Mouse (Mus musculus) adrenal gland, postnatal 10 days (tissue): ENCODE results near the gene Slc12a9. TPM values are rescaled to one million over a fixed set of nuclear protein-coding genes. Genes with fewer than 3 reads are reported as not detected.

ENCODE experiments used
- DNase-seq: peaks from one replicate; pipeline ENCODE4 v3.0.0; 2021; ENCODE audit warnings: mixed read lengths
- long read RNA-seq, 2 experiments: library from polyadenylated mRNA; stranded (forward); transcript quantifications; one replicate each; pipeline ENCODE4 v2.0.0; 2021
- total RNA-seq, 2 experiments: library from RNA; stranded (reverse); gene quantifications; 2 replicates each; pipeline ENCODE4 v1.2.3; 2021

The Slc12a9 gene
- total RNA-seq: 10 to 100 TPM in 1 of 2 experiments, 1 to 10 TPM in 1; 9.2 to 12.6 TPM
- long read RNA-seq, experiment 1, transcript Slc12a9-201 (14 exons, 3,330 nt): major isoform, 5 of 10 reads
- long read RNA-seq, experiment 1, partial matches to known transcripts: 5 of 10 reads
- long read RNA-seq, experiment 1, other reads (novel, unspliced or antisense): 0 of 10 reads
- long read RNA-seq, experiment 2, transcript Slc12a9-201 (14 exons, 3,330 nt): major isoform, 5 of 6 reads
- long read RNA-seq, experiment 2, partial matches to known transcripts: 1 of 6 reads
- long read RNA-seq, experiment 2, other reads (novel, unspliced or antisense): 0 of 6 reads

GRCm38 (mm10) chr5:137333512-137334174 lies at the start of gene Slc12a9:
Gene Slc12a9, minus strand, starts transcription at chr5:137333597.
- DNase-seq: peak; percentile 96

- peak; percentile 74 for DNase-seq
Measured at GRCm38 (mm10) chr5:137381152-137381551, 47.8 kb upstream of the Slc12a9 start.

- DNase-seq: no peak
Measured at GRCm38 (mm10) chr5:137377603-137378002, 44.2 kb upstream of the Slc12a9 start.

- peak; percentile 46 for DNase-seq
Measured at GRCm38 (mm10) chr5:137377176-137377575, 43.8 kb upstream of the Slc12a9 start.

GRCm38 (mm10) chr5:137376722-137377121 lies 43.3 kb upstream of the Slc12a9 start:
- DNase-seq: no peak

GRCm38 (mm10) chr5:137376198-137376597 lies 42.8 kb upstream of the Slc12a9 start:
- no peak for DNase-seq

- DNase-seq: peak; percentile 72
Measured at GRCm38 (mm10) chr5:137375627-137376026, 42.2 kb upstream of the Slc12a9 start.

- DNase-seq: no peak
Measured at GRCm38 (mm10) chr5:137374521-137375080, 41.2 kb upstream of the Slc12a9 start.

GRCm38 (mm10) chr5:137373371-137373950 lies 40.1 kb upstream of the Slc12a9 start:
- no peak for DNase-seq

- no peak for DNase-seq
Measured at GRCm38 (mm10) chr5:137369665-137370064, 36.3 kb upstream of the Slc12a9 start.

- DNase-seq: no peak
Measured at GRCm38 (mm10) chr5:137358382-137358781, 25.0 kb upstream of the Slc12a9 start.

- DNase-seq: no peak
Measured at GRCm38 (mm10) chr5:137354091-137354490, 20.7 kb upstream of the Slc12a9 start.

GRCm38 (mm10) chr5:137352011-137352975 lies 18.9 kb upstream of the Slc12a9 start:
- DNase-seq: peak; percentile 43

- DNase-seq: no peak
Measured at GRCm38 (mm10) chr5:137351394-137351793, 18.0 kb upstream of the Slc12a9 start.

- peak; percentile 16 for DNase-seq
Measured at GRCm38 (mm10) chr5:137351058-137351380, 17.6 kb upstream of the Slc12a9 start.

GRCm38 (mm10) chr5:137350205-137351057 lies 17.0 kb upstream of the Slc12a9 start:
- DNase-seq: no peak

- DNase-seq: peak; percentile 95
Measured at GRCm38 (mm10) chr5:137349384-137350204, 16.2 kb upstream of the Slc12a9 start, which contains the start of gene Ephb4. Gene Ephb4, plus strand, starts transcription at chr5:137350109.

- DNase-seq: peak; percentile 83
Measured at GRCm38 (mm10) chr5:137348482-137349383, 15.3 kb upstream of the Slc12a9 start.

GRCm38 (mm10) chr5:137347856-137348255 lies 14.5 kb upstream of the Slc12a9 start:
- peak; percentile 32 for DNase-seq
